Mouse (Mus musculus): ENCODE results near the gene Ric3. TPM values are rescaled to one million over a fixed set of nuclear protein-coding genes. Genes with fewer than 3 reads are reported as not detected.

The Ric3 gene
- polyA plus RNA-seq (2021; fragmentation: Nextera tagmentation) = 40.9 and 49.1 TPM in 2 replicates
- long read RNA-seq, experiment 1, full-length matches to known transcripts = 77 of 115 reads
- long read RNA-seq, experiment 1, partial matches to known transcripts = 26 of 115 reads
- long read RNA-seq, experiment 1, other reads (novel, unspliced or antisense) = 12 of 115 reads
- long read RNA-seq, experiment 2, full-length matches to known transcripts = 438 of 500 reads
- long read RNA-seq, experiment 2, partial matches to known transcripts = 29 of 500 reads
- long read RNA-seq, experiment 2, other reads (novel, unspliced or antisense) = 33 of 500 reads

GRCm38 (mm10) chr7:109083113-109083812 lies at the start of gene Ric3:
Ric3 (minus strand) TSS chr7:109083331.

Other genes starting within 250 kb of the Ric3 start
- not detected in 2 replicates for gene Olfr516, start 232.8 kb downstream of the Ric3 start, polyA plus RNA-seq (2021; fragmentation: Nextera tagmentation)
- gene Olfr517, start 211.0 kb downstream of the Ric3 start, polyA plus RNA-seq (2021; fragmentation: Nextera tagmentation) = not detected in 2 replicates
- not detected in 2 replicates for gene Olfr518, start 198.3 kb downstream of the Ric3 start, polyA plus RNA-seq (2021; fragmentation: Nextera tagmentation)
- gene Olfr519, start 188.9 kb downstream of the Ric3 start, polyA plus RNA-seq (2021; fragmentation: Nextera tagmentation) = not detected in 2 replicates
- gene Nlrp10, start 153.2 kb downstream of the Ric3 start, polyA plus RNA-seq (2021; fragmentation: Nextera tagmentation) = 0.05 TPM in 1 of 2 replicates, not detected in the other
- gene Eif3f, start 148.9 kb downstream of the Ric3 start, polyA plus RNA-seq (2021; fragmentation: Nextera tagmentation) = 161 and 196 TPM in 2 replicates
- 12.9 and 13.1 TPM in 2 replicates for gene Tub, start 133.0 kb downstream of the Ric3 start, polyA plus RNA-seq (2021; fragmentation: Nextera tagmentation)
- gene Lmo1, start 91.9 kb upstream of the Ric3 start, polyA plus RNA-seq (2021; fragmentation: Nextera tagmentation) = 155 and 186 TPM in 2 replicates